Mouse (Mus musculus) stomach, postnatal 0 days (tissue): ENCODE measurements around the gene Nlrx1. TPM values are rescaled to one million over a fixed set of nuclear protein-coding genes. Genes with fewer than 3 reads are reported as not detected.
A peak's percentile ranks its signal among the peaks of the same experiment; 100 is the strongest.

Source experiments
- ATAC-seq: fragments of 200-750 bp; cut with Nextera tagmentation; 2 replicates; pipeline ENCODE4 v1.8.0; 2017; ENCODE audit not compliant: low FRiP score, low TSS enrichment
- DNase-seq: peaks from one replicate; pipeline ENCODE4 v3.0.0-alpha.2; 2016; ENCODE audit warnings: low spot score
- H3K27ac ChIP-seq: fragments of 300-500 bp; sonication (generic); replicated peaks from 2 replicates; pipeline ENCODE4 v1.5.1; 2014; ENCODE audit warnings: mild to moderate bottlenecking, control low read depth
- H3K27me3 ChIP-seq: fragments of 300-500 bp; sonication (generic); 2 replicates; pipeline ENCODE4 v1.6.1; 2014; ENCODE audit warnings: low read length; ENCODE audit not compliant: control insufficient read depth, insufficient read depth
- H3K36me3 ChIP-seq: fragments of 300-500 bp; sonication (generic); 2 replicates; pipeline ENCODE4 v1.6.1; 2014; ENCODE audit warnings: low read length, mixed read lengths; ENCODE audit not compliant: control insufficient read depth, insufficient read depth
- H3K4me1 ChIP-seq: fragments of 300-500 bp; sonication (generic); replicated peaks from 2 replicates; pipeline ENCODE4 v1.6.1; 2014; ENCODE audit warnings: antibody characterized with exemption; ENCODE audit not compliant: control insufficient read depth, insufficient read depth
- H3K4me2 ChIP-seq: fragments of 300-500 bp; sonication (generic); replicated peaks from 2 replicates; pipeline ENCODE4 v1.6.1; 2014; ENCODE audit warnings: low read depth, mild to moderate bottlenecking, control low read depth, moderate library complexity
- H3K4me3 ChIP-seq: fragments of 300-500 bp; sonication (generic); 2 replicates; pipeline ENCODE4 v1.5.1; 2014; ENCODE audit warnings: low read depth, low read length, control low read depth
- H3K9ac ChIP-seq: fragments of 300-500 bp; sonication (generic); 2 replicates; pipeline ENCODE4 v1.6.1; 2014; ENCODE audit warnings: mild to moderate bottlenecking, low read length, control low read depth, mixed read lengths
- H3K9me3 ChIP-seq: fragments of 300-500 bp; sonication (generic); 2 replicates; pipeline ENCODE4 v1.6.1; 2016; ENCODE audit warnings: low read length; ENCODE audit not compliant: control insufficient read depth
- CTCF ChIP-seq: IDR thresholded peaks from 2 replicates; pipeline ENCODE4 v1.5.1; 2016; ENCODE audit warnings: antibody characterized with exemption, low read depth, mild to moderate bottlenecking, moderate library complexity
- EP300 ChIP-seq: optimal IDR thresholded peaks from 2 replicates; pipeline ENCODE3; 2016; ENCODE audit warnings: antibody characterized with exemption
- whole genome bisulfite sequencing: fragments of 180-500 bp; shearing (Covaris S2); extraction: QIAGEN DNeasy Blood & Tissue Kit; methylation state at CpG from one replicate; pipeline ENCODE4 v1.1.7; 2014; 5-methylcytosine and 5-hydroxymethylcytosine counted together
- polyA plus RNA-seq: library from polyadenylated mRNA; unstranded; fragments of >200 nt; fragmentation: Nextera tagmentation; extraction: Ambion mirVana; gene quantifications from 2 replicates; pipeline ENCODE4 v1.2.1, GENCODE M21; 2015

Nlrx1 gene
- polyA plus RNA-seq, 1 experiment from 2014 or later = 9.2 TPM

GRCm38 (mm10) chr9:44268027-44268360 lies 405 bp downstream of the Nlrx1 start:
- TF ChIP-seq CTCF (peak; percentile 79), EP300 (no peak)
- Histone ChIP-seq H3K4me3 (peak overlapping the region; percentile 56), H3K4me2 (peak overlapping the region; percentile 85), H3K36me3 (no peaks in the 10 kb centered on the region), H3K4me1 (0 out of 2 replicates have a peak, but pooled peaks cover 2% of the 10 kb centered on the region), H3K9ac (peak overlapping the region; percentile 94), H3K27ac (peak overlapping the region; percentile 97), H3K27me3 (no peaks in the 10 kb centered on the region), H3K9me3 (no peaks in the 10 kb centered on the region)
- peak; percentile 93 for ATAC-seq
- DNase-seq = peak; percentile 93
- 5% methylated on average over 28 of the region's 28 CpGs for WGBS

- Histone ChIP-seq H3K4me2 (peak overlapping the region; percentile 85), H3K9me3 (no peaks in the 10 kb centered on the region), H3K4me3 (peak overlapping the region; percentile 56), H3K36me3 (no peaks in the 10 kb centered on the region), H3K4me1 (0 out of 2 replicates have a peak, but pooled peaks cover 2% of the 10 kb centered on the region), H3K27ac (peak overlapping the region; percentile 97), H3K27me3 (no peaks in the 10 kb centered on the region), H3K9ac (peak overlapping the region; percentile 94)
- DNase-seq (no peak), ATAC-seq (peak; percentile 19)
- TF ChIP-seq CTCF (peak; percentile 47), EP300 (no peak)
- 6% methylated on average over 23 of the region's 23 CpGs for WGBS
Observed at GRCm38 (mm10) chr9:44267319-44268026, 926 bp downstream of the Nlrx1 start.

- H3K9ac ChIP-seq = peak overlapping the region; percentile 94; the same call in 1 of the 2 replicates
- 0 out of 2 replicates have a peak, but pooled peaks cover 2% of the 10 kb centered on the region for H3K4me1 ChIP-seq
- no peaks in the 10 kb centered on the region for H3K36me3 ChIP-seq
- 38% methylated on average over 8 of the region's 8 CpGs for WGBS
- H3K27ac ChIP-seq = peak overlapping the region; percentile 97
- H3K27me3 ChIP-seq = no peaks in the 10 kb centered on the region
- TF ChIP-seq EP300 (no peak), CTCF (no peak)
- no peak for ATAC-seq
- DNase-seq = no peak
- peak overlapping the region; percentile 56 for H3K4me3 ChIP-seq
- peak overlapping the region; percentile 85 for H3K4me2 ChIP-seq
- no peaks in the 10 kb centered on the region for H3K9me3 ChIP-seq
Observed at GRCm38 (mm10) chr9:44266478-44267226, 1.7 kb downstream of the Nlrx1 start.

GRCm38 (mm10) chr9:44261388-44261787 lies 7.0 kb downstream of the Nlrx1 start:
- H3K9ac ChIP-seq = no peak overlapping the region
- DNase-seq (no peak), ATAC-seq (no peak)
- no peak overlapping the region for H3K4me2 ChIP-seq
- no peak overlapping the region; the same call in 1 of the 2 replicates for H3K27ac ChIP-seq
- TF ChIP-seq CTCF (no peak), EP300 (no peak)
- no peaks in the 10 kb centered on the region for H3K27me3 ChIP-seq
- H3K9me3 ChIP-seq = no peaks in the 10 kb centered on the region
- WGBS = 73% methylated on average over 14 of the region's 14 CpGs
- no peaks in the 10 kb centered on the region for H3K4me1 ChIP-seq
- no peak overlapping the region for H3K4me3 ChIP-seq
- no peaks in the 10 kb centered on the region for H3K36me3 ChIP-seq

- Histone ChIP-seq H3K9me3 (no peaks in the 10 kb centered on the region), H3K9ac (no peak overlapping the region), H3K27ac (no peak overlapping the region), H3K4me3 (no peak overlapping the region), H3K4me2 (no peak overlapping the region), H3K4me1 (no peaks in the 10 kb centered on the region), H3K27me3 (no peaks in the 10 kb centered on the region), H3K36me3 (no peaks in the 10 kb centered on the region)
- DNase-seq (no peak), ATAC-seq (no peak)
- TF ChIP-seq EP300 = no peak
- TF ChIP-seq CTCF = no peak
- 80% methylated on average over 10 of the region's 10 CpGs for WGBS
Observed at GRCm38 (mm10) chr9:44259014-44259413, 9.4 kb downstream of the Nlrx1 start.

GRCm38 (mm10) chr9:44256213-44256612 lies 12.2 kb downstream of the Nlrx1 start:
- Histone ChIP-seq H3K4me1 (no peaks in the 10 kb centered on the region), H3K27ac (no peak overlapping the region), H3K36me3 (no peaks in the 10 kb centered on the region), H3K9me3 (no peaks in the 10 kb centered on the region), H3K4me2 (no peak overlapping the region), H3K9ac (no peak overlapping the region), H3K27me3 (no peaks in the 10 kb centered on the region), H3K4me3 (no peak overlapping the region)
- TF ChIP-seq CTCF (no peak), EP300 (no peak)
- DNase-seq (no peak), ATAC-seq (0 out of 2 replicates have a peak, but pooled peaks have one; percentile 21)
- WGBS = 79% methylated on average over 8 of the region's 8 CpGs
